Mouse (Mus musculus) intestine, embryonic 16.5 days (tissue): ENCODE results near the gene Nexn. TPM values are rescaled to one million over a fixed set of nuclear protein-coding genes. Genes with fewer than 3 reads are reported as not detected.

Experiments used
- ATAC-seq: fragments of 200-750 bp; cut with Nextera tagmentation; 2 replicates; pipeline ENCODE4 v1.8.0; 2017; ENCODE audit warnings: moderate TSS enrichment, moderate library complexity
- H3K27ac ChIP-seq: fragments of 300-500 bp; sonication (generic); 2 replicates; pipeline ENCODE4 v1.5.1; 2014; ENCODE audit warnings: mild to moderate bottlenecking, low read length
- H3K27me3 ChIP-seq: fragments of 300-500 bp; sonication (generic); replicated peaks from 2 replicates; pipeline ENCODE4 v1.6.1; 2014; ENCODE audit warnings: low read length, control low read depth, mixed read lengths; ENCODE audit not compliant: control insufficient read depth, insufficient read depth
- H3K36me3 ChIP-seq: fragments of 300-500 bp; sonication (generic); 2 replicates; pipeline ENCODE4 v1.6.1; 2014; ENCODE audit warnings: low read length, control low read depth; ENCODE audit not compliant: control insufficient read depth, insufficient read depth
- H3K4me1 ChIP-seq: fragments of 300-500 bp; sonication (generic); 2 replicates; pipeline ENCODE4 v1.6.1; 2014; ENCODE audit warnings: low read length, control low read depth, mixed read lengths; ENCODE audit not compliant: control insufficient read depth, insufficient read depth
- H3K4me2 ChIP-seq: fragments of 300-500 bp; sonication (generic); 2 replicates; pipeline ENCODE4 v1.6.1; 2014; ENCODE audit warnings: low read depth, low read length, control low read depth
- H3K4me3 ChIP-seq: fragments of 300-500 bp; sonication (generic); 2 replicates; pipeline ENCODE4 v1.5.1; 2014; ENCODE audit warnings: mild to moderate bottlenecking, low read length
- H3K9ac ChIP-seq: fragments of 300-500 bp; sonication (generic); 2 replicates; pipeline ENCODE4 v1.6.1; 2014; ENCODE audit warnings: low read depth, low read length
- H3K9me3 ChIP-seq: fragments of 300-500 bp; sonication (generic); 2 replicates; pipeline ENCODE4 v1.6.1; 2016; ENCODE audit warnings: low read length, control low read depth; ENCODE audit not compliant: control insufficient read depth
- WGBS: fragments of 180-500 bp; shearing (Covaris S2); extraction: QIAGEN DNeasy Blood & Tissue Kit; methylation state at CpG from one replicate; pipeline ENCODE4 v1.1.7; 2014; 5-methylcytosine and 5-hydroxymethylcytosine counted together
- polyA plus RNA-seq: library from polyadenylated mRNA; unstranded; fragments of >200 nt; fragmentation: Nextera tagmentation; extraction: Ambion mirVana; gene quantifications from 2 replicates; pipeline ENCODE4 v1.2.1, GENCODE M21; 2015

The Nexn gene
- polyA plus RNA-seq, 1 experiment from 2014 or later: 21.6 TPM

- Histone ChIP-seq H3K9me3 (no peaks in the 10 kb centered on the region), H3K9ac (no peak overlapping the region), H3K4me3 (no peak overlapping the region), H3K27me3 (no peaks in the 10 kb centered on the region), H3K4me1 (peaks cover 13% of the 10 kb centered on the region), H3K27ac (no peak overlapping the region), H3K4me2 (no peak overlapping the region), H3K36me3 (no peaks in the 10 kb centered on the region)
- ATAC-seq: no peak
- WGBS: 81% methylated on average over 14 of the region's 14 CpGs
These were observed 34.5 kb upstream of the Nexn start for GRCm38 (mm10) chr3:152300376-152301337.

GRCm38 (mm10) chr3:152295896-152296295 lies 29.7 kb upstream of the Nexn start:
- H3K9ac ChIP-seq: no peak overlapping the region
- no peaks in the 10 kb centered on the region for H3K9me3 ChIP-seq
- ATAC-seq: no peak
- no peaks in the 10 kb centered on the region for H3K36me3 ChIP-seq
- H3K4me1 ChIP-seq: peaks cover 11% of the 10 kb centered on the region
- H3K4me2 ChIP-seq: no peak overlapping the region
- H3K4me3 ChIP-seq: no peak overlapping the region
- WGBS: 94% methylated on average over 5 of the region's 5 CpGs
- H3K27me3 ChIP-seq: no peaks in the 10 kb centered on the region
- H3K27ac ChIP-seq: no peak overlapping the region

GRCm38 (mm10) chr3:152294400-152294799 lies 28.2 kb upstream of the Nexn start:
- peaks cover 11% of the 10 kb centered on the region for H3K4me1 ChIP-seq
- no peaks in the 10 kb centered on the region for H3K27me3 ChIP-seq
- no peak overlapping the region for H3K9ac ChIP-seq
- no peak overlapping the region for H3K4me2 ChIP-seq
- 51% methylated on average over 3 of the region's 3 CpGs for WGBS
- no peak overlapping the region for H3K27ac ChIP-seq
- H3K9me3 ChIP-seq: no peaks in the 10 kb centered on the region
- ATAC-seq: no peak
- H3K4me3 ChIP-seq: no peak overlapping the region
- H3K36me3 ChIP-seq: 0 out of 2 replicates have a peak, but pooled peaks cover 3% of the 10 kb centered on the region

GRCm38 (mm10) chr3:152293530-152294181 lies 27.5 kb upstream of the Nexn start:
- H3K9ac ChIP-seq: no peak overlapping the region
- H3K27ac ChIP-seq: no peak overlapping the region; the same call in 1 of the 2 replicates
- H3K4me2 ChIP-seq: no peak overlapping the region
- no peaks in the 10 kb centered on the region for H3K9me3 ChIP-seq
- ATAC-seq: 0 out of 2 replicates have a peak, but pooled peaks have one; percentile 36
- no peak overlapping the region for H3K4me3 ChIP-seq
- no peaks in the 10 kb centered on the region for H3K27me3 ChIP-seq
- WGBS: 60% methylated on average over 13 of the region's 13 CpGs
- H3K4me1 ChIP-seq: peaks cover 11% of the 10 kb centered on the region
- H3K36me3 ChIP-seq: 0 out of 2 replicates have a peak, but pooled peaks cover 3% of the 10 kb centered on the region

- Histone ChIP-seq H3K4me1 (peaks cover 11% of the 10 kb centered on the region), H3K4me3 (no peak overlapping the region), H3K27me3 (no peaks in the 10 kb centered on the region), H3K9ac (no peak overlapping the region), H3K9me3 (no peaks in the 10 kb centered on the region), H3K27ac (no peak overlapping the region), H3K4me2 (no peak overlapping the region), H3K36me3 (0 out of 2 replicates have a peak, but pooled peaks cover 3% of the 10 kb centered on the region)
- WGBS: 69% methylated on average over 6 of the region's 6 CpGs
- peak; percentile 56; the same call in 1 of the 2 replicates for ATAC-seq
These were observed 25.7 kb upstream of the Nexn start for GRCm38 (mm10) chr3:152291895-152292294.

GRCm38 (mm10) chr3:152290175-152290798 lies 24.1 kb upstream of the Nexn start:
- Histone ChIP-seq H3K9me3 (no peaks in the 10 kb centered on the region), H3K27me3 (no peaks in the 10 kb centered on the region), H3K4me3 (no peak overlapping the region), H3K36me3 (0 out of 2 replicates have a peak, but pooled peaks cover 3% of the 10 kb centered on the region), H3K4me2 (no peak overlapping the region), H3K9ac (no peak overlapping the region), H3K27ac (no peak overlapping the region), H3K4me1 (peaks cover 11% of the 10 kb centered on the region)
- ATAC-seq: no peak
- WGBS: 90% methylated on average over 17 of the region's 17 CpGs

- peaks cover 5% of the 10 kb centered on the region; the same call in 1 of the 2 replicates for H3K4me1 ChIP-seq
- H3K9me3 ChIP-seq: no peaks in the 10 kb centered on the region
- ATAC-seq: no peak
- WGBS: 91% methylated on average over 4 of the region's 4 CpGs
- no peaks in the 10 kb centered on the region for H3K27me3 ChIP-seq
- H3K27ac ChIP-seq: no peak overlapping the region
- H3K36me3 ChIP-seq: 0 out of 2 replicates have a peak, but pooled peaks cover 3% of the 10 kb centered on the region
- H3K9ac ChIP-seq: no peak overlapping the region
- H3K4me2 ChIP-seq: no peak overlapping the region
- no peak overlapping the region for H3K4me3 ChIP-seq
These were observed 22.6 kb upstream of the Nexn start for GRCm38 (mm10) chr3:152288740-152289139.

- Histone ChIP-seq H3K27ac (no peak overlapping the region), H3K9ac (no peak overlapping the region), H3K4me3 (no peak overlapping the region), H3K4me2 (no peak overlapping the region), H3K27me3 (no peaks in the 10 kb centered on the region), H3K36me3 (0 out of 2 replicates have a peak, but pooled peaks cover 5% of the 10 kb centered on the region), H3K9me3 (no peaks in the 10 kb centered on the region), H3K4me1 (peaks cover 2% of the 10 kb centered on the region; the same call in 1 of the 2 replicates)
- 90% methylated on average over 5 of the region's 5 CpGs for WGBS
- no peak for ATAC-seq
These were observed 22.1 kb upstream of the Nexn start for GRCm38 (mm10) chr3:152288276-152288675.

- ATAC-seq: no peak
- no peak overlapping the region for H3K4me2 ChIP-seq
- H3K27ac ChIP-seq: no peak overlapping the region
- 82% methylated on average over 9 of the region's 9 CpGs for WGBS
- H3K27me3 ChIP-seq: no peaks in the 10 kb centered on the region
- no peaks in the 10 kb centered on the region for H3K9me3 ChIP-seq
- H3K9ac ChIP-seq: no peak overlapping the region
- no peaks in the 10 kb centered on the region for H3K4me1 ChIP-seq
- no peak overlapping the region for H3K4me3 ChIP-seq
- 0 out of 2 replicates have a peak, but pooled peaks cover 6% of the 10 kb centered on the region for H3K36me3 ChIP-seq
These were observed 21.7 kb upstream of the Nexn start for GRCm38 (mm10) chr3:152287810-152288209.
